Mouse (Mus musculus): Measurements from ENCODE around the gene Greb1.

GRCm38 (mm10) chr12:16847204-16847792, 46.6 kb upstream of the Greb1 start:
- no peak for TF ChIP-seq POLR2A (IDR thresholded peaks at IDR 0.05; ENCODE audit: low read depth, low read length)
- TF ChIP-seq CTCF (conservative IDR thresholded peaks at IDR 0.05; ENCODE audit: insufficient read depth, insufficient read length, low read depth, low read length): no peak

Data from kidney, adult 2 months (tissue).